Mouse (Mus musculus): ENCODE results near the gene Rgp1. TPM values are rescaled to one million over a fixed set of nuclear protein-coding genes. Genes with fewer than 3 reads are reported as not detected.

Gene Rgp1
- 9.6 TPM for polyA plus RNA-seq (2017; shearing (Covaris generic))

DNA sequence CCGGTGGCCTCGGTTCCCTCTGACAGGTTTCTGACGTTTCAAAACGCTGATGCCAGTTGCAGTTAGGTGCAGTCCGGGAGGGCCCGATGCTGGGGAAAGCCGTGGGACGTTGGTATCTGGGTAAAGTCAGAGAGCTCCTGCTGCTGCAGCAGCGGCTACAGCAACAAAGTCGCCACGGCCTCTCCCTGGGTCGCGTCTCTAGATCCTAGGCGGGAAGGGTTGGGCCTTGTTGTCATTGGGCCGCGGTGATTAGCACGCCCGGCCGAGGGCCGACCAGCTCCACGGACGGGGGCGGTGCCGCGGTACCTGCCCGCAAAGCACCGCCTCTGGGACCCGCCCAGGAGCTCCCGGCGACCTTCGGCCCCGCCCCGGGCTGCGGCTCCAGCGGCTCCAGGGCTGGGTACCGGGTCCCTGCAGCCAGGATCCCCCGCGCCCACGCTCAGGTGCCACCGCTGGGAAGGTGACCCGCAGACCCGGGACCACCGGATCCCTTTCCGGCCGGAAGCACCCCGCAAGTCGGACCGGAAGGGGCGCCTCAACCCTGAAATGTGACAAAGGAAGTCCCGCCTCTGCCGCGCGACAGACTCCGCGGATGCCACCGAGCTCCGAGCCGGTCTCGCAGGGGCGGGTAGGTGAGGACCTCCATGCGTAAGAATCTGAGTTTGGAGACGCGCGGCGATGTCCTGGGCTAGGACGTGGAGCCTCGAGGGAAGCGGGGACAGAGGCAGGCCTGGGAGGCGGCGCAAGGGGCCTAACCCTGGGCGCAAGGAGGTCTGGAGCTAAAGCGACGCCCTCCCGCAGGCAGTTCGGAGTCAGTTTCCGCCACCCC lies at the start of gene Rgp1, which contains the start of gene Gba2:
TSS of gene Rgp1 (plus strand) at position 340 of the 829 bp plus-strand sequence.
TSS of gene Gba2 (minus strand) at position 498 of the 829 bp plus-strand sequence.

DNA sequence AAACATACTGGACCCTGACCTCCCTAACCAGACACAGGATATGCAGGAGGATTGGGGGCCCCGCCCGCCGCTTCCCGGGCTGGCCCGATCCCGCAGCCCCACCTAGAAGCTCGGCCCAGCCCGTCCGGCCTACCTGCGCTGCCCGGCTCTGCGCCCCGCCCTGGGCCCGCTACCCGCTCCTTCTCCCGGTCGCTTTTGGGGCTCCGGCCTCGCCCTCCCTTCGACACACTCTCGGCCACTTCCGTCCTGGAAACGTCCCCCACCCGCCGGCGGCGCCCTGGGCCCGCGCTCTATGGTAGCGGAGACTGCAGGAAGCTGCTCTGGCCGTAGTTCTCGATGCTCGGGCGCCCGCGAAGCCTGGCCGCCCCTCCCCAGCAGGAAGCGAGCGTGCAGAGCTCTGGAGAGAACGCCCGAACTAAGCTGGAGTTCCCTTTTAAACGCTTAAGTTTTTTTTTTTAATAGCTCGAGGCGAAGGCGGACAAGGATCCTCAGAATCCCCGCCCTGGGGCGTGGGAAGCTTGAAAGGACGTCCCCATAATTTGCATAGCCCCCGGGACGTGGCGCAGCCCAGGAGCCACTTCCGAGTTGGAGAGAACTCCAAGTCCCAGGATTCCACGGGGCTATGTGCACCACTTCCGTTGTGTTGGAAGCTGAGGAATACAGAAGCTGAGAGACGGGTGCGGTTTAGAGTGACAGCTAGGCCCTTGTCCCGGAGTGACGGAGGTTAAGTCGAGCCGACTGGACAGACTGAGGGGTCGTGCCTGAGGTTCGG lies 16.3 kb upstream of the Rgp1 start, which contains the start of the genes Creb3 and Tln1:
TSS of gene Creb3 (plus strand) at position 336 of the 772 bp plus-strand sequence.
TSS of gene Tln1 (minus strand) at position 695 of the 772 bp plus-strand sequence.

DNA sequence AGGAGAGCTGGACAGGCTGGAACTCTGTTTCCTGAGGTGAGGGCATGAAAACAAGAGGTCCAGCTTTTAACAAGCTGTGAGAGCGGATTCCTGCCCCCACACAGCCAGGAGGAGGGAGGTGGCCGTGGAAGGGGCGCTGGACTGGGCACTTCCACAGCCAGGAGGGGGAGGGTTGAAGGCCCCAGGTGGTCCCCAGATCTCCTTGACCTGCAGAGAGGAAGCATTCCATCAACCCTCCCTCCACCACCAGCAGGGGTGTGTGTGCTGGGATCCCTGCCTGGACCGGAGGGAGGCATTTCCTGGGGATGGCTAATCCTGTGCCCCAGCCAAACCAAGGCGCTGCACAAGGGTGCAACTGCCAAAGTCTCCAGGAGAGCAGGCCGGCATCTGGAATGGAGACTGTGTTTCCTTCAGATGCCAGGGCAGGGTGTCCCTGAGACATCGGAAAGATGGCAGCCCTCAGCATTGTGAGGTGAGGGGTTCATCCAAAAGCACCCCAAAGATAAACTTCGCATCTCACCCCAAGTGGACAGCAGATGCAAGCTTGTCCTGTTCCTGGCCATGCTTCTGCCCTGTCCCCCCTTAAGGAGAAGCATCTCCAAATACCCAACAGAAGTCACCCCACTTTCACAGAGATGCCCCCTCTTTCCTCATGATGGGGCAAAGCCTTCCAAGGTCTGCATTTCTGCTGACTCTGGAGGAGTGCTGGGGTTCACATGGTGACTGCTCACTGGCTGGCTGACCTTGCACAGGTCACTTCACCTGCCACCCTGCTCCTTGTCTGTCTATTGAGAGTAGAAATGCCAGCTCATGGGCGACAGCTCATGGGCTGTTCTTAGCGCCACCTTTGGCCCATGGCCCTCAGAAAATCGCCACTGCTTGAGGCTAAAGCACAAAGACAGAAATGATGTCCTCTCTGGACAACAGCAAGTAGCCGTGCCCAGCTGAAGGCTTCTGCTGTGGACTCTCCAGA lies 6.2 kb downstream of the Rgp1 start, which contains the start of gene Msmp:
TSS of gene Msmp (minus strand) at position 51 of the 973 bp plus-strand sequence.

DNA sequence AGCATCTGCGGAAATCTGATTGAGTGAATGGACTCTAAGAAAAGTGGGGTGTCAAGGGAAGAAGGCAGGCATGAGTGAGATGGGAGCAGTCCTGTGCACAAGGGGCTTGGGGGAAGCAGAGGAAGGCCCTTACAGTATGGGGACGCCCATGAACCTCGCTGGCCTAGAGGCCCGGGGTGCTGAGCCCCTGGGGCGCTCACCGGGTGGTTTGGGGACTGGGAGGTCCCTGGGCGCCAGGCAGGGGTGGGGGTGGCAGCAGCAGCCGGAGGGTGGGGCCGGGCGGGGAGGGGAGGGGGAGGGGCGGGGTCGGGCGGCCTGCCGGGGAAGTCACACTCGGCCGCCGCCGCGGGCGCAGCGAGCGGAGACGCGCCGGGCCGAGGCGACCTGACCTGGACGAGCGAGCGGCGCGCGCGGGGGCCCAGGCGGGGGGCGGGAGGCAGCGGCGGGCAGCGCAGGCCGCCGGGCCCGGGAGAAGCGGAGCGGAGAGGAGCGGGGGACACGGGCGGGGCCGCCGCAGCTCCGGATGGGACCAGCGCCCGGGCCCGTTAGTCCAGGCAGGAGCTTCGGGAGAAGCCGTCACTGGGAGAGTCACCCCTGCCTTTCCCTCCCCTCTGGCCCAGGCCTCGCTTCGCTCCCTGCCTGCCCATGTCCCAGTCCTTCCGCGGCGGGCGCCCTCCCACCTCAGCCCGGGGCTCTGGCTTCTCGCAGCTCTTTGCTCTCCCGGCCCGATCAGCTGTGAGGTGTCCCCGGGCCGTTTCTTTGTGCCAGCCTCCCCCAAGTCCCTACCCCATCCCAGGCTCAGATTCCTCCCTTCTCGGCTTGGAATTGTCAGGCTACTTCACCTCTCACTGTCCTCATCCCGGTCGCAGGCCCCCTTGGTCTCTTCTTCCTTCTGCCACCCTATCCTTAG lies 52.8 kb downstream of the Rgp1 start, which contains the start of gene Npr2:
TSS of gene Npr2 (plus strand) at position 890 of the 910 bp plus-strand sequence.

Other genes with a start within 250 kb of the Rgp1 start
- not detected for gene Rusc2, start 196.7 kb upstream of the Rgp1 start, polyA plus RNA-seq (2017; shearing (Covaris generic))
- not detected for gene Fam166b, start 149.6 kb upstream of the Rgp1 start, polyA plus RNA-seq (2017; shearing (Covaris generic))
- 44.9 TPM for gene Tesk1, start 136.8 kb upstream of the Rgp1 start, polyA plus RNA-seq (2017; shearing (Covaris generic))
- 59.9 TPM for gene Cd72, start 124.1 kb upstream of the Rgp1 start, polyA plus RNA-seq (2017; shearing (Covaris generic))
- 102 TPM for gene Sit1, start 95.0 kb upstream of the Rgp1 start, polyA plus RNA-seq (2017; shearing (Covaris generic))
- gene Ccdc107, start 85.8 kb upstream of the Rgp1 start, polyA plus RNA-seq (2017; shearing (Covaris generic)) = 52.6 TPM
- gene Arhgef39, start 79.0 kb upstream of the Rgp1 start, polyA plus RNA-seq (2017; shearing (Covaris generic)) = 6.2 TPM
- 0.42 TPM for gene Car9, start 71.7 kb upstream of the Rgp1 start, polyA plus RNA-seq (2017; shearing (Covaris generic))
- gene Tpm2, start 55.0 kb upstream of the Rgp1 start, polyA plus RNA-seq (2017; shearing (Covaris generic)) = not detected
- gene Creb3, start 16.4 kb upstream of the Rgp1 start, polyA plus RNA-seq (2017; shearing (Covaris generic)) = 82.1 TPM
- gene Tln1, start 16.0 kb upstream of the Rgp1 start, polyA plus RNA-seq (2017; shearing (Covaris generic)) = 240 TPM
- 39.8 TPM for gene Gba2, start 158 bp downstream of the Rgp1 start, polyA plus RNA-seq (2017; shearing (Covaris generic))
- gene Msmp, start 5.8 kb downstream of the Rgp1 start, polyA plus RNA-seq (2017; shearing (Covaris generic)) = 2.4 TPM
- gene Npr2, start 53.2 kb downstream of the Rgp1 start, polyA plus RNA-seq (2017; shearing (Covaris generic)) = not detected
- not detected for gene Spag8, start 74.9 kb downstream of the Rgp1 start, polyA plus RNA-seq (2017; shearing (Covaris generic))
- gene Hint2, start 77.8 kb downstream of the Rgp1 start, polyA plus RNA-seq (2017; shearing (Covaris generic)) = 37.8 TPM
- 1.2 TPM for gene Tmem8b, start 90.3 kb downstream of the Rgp1 start, polyA plus RNA-seq (2017; shearing (Covaris generic))
- 0.96 TPM for gene Fam221b, start 90.4 kb downstream of the Rgp1 start, polyA plus RNA-seq (2017; shearing (Covaris generic))
- not detected for gene Olfr70, start 122.1 kb downstream of the Rgp1 start, polyA plus RNA-seq (2017; shearing (Covaris generic))
- not detected for gene Olfr71, start 131.5 kb downstream of the Rgp1 start, polyA plus RNA-seq (2017; shearing (Covaris generic))
- not detected for gene Hrct1, start 148.5 kb downstream of the Rgp1 start, polyA plus RNA-seq (2017; shearing (Covaris generic))
- gene Spaar, start 151.3 kb downstream of the Rgp1 start, polyA plus RNA-seq (2017; shearing (Covaris generic)) = not detected
- not detected for gene Olfr159, start 192.3 kb downstream of the Rgp1 start, polyA plus RNA-seq (2017; shearing (Covaris generic))
- gene Olfr156, start 245.2 kb downstream of the Rgp1 start, polyA plus RNA-seq (2017; shearing (Covaris generic)) = not detected

All from naive thymus-derived CD4-positive, alpha-beta T cell, adult 5 months (primary cell).